Mouse (Mus musculus): ENCODE results near the gene Pip5k1b. TPM values are rescaled to one million over a fixed set of nuclear protein-coding genes. Genes with fewer than 3 reads are reported as not detected.

The Pip5k1b gene
- polyA plus RNA-seq, 1 experiment, result 24.1 TPM

GRCm38 (mm10) chr19:24417659-24418004 lies 138.0 kb downstream of the Pip5k1b start:
- DNase-seq (ENCODE audit: low read depth), result no peak

- DNase-seq (ENCODE audit: low read depth), result no peak
Observed at GRCm38 (mm10) chr19:24416975-24417658, 138.6 kb downstream of the Pip5k1b start.

GRCm38 (mm10) chr19:24415778-24416621 lies 139.7 kb downstream of the Pip5k1b start:
- no peak for DNase-seq (ENCODE audit: low read depth)

- no peak for DNase-seq (ENCODE audit: low read depth)
Observed at GRCm38 (mm10) chr19:24408863-24409564, 146.7 kb downstream of the Pip5k1b start.

GRCm38 (mm10) chr19:24404716-24405115 lies 151.0 kb downstream of the Pip5k1b start:
- no peak for DNase-seq (ENCODE audit: low read depth)

- DNase-seq (ENCODE audit: low read depth), result no peak
Observed at GRCm38 (mm10) chr19:24403245-24403644, 152.4 kb downstream of the Pip5k1b start.

GRCm38 (mm10) chr19:24393920-24394319 lies 161.8 kb downstream of the Pip5k1b start:
- DNase-seq (ENCODE audit: low read depth), result no peak

DNA sequence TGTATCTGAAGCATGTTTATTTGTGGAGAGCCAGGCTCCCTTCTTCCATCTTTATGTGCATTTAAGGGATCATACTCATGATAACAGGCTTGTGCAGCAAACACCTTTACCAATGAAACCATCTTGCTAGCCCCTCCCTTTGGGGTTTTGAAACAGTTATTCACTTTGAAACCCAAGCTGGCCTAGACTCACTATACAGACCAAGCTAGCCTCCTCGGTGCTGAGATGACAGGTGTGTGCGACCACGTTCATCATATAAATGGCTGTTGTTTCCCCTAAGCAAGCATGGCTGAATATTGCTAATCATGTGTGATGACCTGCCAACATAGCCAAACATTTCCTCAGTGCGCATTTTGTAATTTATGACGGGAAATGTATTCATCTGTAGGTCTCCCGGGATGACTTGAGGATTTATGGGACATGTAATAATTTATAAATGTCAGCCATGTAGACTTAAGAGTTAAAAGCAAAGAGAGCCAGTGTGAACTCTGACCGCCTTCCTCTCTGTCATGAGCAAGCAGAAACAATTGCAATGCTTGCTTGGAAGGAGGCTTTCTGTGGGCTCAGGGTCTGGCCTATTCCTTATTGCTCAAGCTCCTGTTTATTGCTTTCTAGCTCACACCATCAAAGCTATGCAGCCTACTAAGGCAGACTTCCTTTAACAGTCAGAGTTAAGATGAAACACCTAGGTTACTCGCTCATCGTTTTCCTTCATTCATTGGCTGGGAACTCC lies 164.0 kb downstream of the Pip5k1b start:
- DNase-seq (ENCODE audit: low read depth), result no peak

DNA sequence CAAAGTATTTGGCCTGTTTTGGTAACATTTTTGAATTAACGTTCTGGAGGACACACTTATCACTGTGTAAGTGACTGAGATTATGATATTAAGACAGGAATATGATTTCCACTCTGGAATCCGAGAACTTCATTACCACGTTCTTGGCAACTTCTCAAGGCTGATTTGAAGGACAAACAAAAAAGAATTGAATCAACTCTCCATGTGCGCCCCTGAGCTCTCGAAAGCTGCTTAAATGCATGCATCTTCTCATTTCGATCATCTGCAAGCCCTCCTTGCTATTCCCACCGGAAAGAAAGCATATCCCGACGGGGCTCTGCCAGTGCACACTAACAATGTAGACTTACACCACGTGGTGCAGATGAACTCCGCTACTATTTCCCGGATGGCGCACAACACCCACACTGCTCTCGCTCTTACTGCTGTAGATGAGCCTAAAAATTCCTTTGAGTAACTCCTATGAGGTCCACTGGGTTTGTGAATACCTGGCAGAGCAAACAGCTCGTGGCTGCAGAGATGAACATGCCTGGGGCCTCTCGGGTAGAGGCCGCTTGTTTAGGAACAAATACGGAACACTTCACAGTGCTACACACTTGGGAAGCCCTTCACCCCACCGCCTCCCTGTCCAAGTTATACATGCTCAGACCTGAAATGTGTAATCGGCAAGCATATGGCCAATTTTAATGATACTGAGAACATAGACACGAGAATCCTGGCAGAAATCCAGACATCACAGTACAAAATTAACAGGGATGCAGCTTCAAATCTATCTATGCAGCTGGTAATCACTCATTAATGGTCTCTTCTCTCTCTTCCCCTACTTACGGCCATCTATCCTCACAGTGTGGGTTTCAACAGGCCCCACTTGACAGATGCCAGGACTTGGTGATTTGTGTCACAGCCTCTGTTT lies 168.5 kb downstream of the Pip5k1b start:
- DNase-seq (ENCODE audit: low read depth), result no peak

DNA sequence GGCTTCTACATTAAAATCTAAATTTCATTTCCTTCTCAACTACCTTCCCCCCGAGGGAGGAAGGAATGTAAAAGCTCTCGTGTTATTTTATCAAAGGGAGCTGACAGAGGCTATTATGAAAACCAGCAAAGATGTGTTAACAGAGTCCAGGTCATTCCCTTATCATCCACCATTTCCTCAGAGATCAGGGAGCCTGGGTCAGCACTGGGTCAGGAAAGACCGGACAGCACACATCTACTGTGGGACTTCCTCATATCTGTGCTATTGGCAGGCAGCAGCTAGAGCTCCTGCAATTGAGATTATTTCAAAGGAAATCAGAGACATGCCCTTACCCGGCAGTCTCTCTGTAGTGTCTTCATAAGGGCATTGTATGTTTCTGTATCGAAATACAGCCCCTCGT lies 177.2 kb downstream of the Pip5k1b start:
- no peak for DNase-seq (ENCODE audit: low read depth)

- no peak for DNase-seq (ENCODE audit: low read depth)
Observed at GRCm38 (mm10) chr19:24371763-24372640, 183.7 kb downstream of the Pip5k1b start.

DNA sequence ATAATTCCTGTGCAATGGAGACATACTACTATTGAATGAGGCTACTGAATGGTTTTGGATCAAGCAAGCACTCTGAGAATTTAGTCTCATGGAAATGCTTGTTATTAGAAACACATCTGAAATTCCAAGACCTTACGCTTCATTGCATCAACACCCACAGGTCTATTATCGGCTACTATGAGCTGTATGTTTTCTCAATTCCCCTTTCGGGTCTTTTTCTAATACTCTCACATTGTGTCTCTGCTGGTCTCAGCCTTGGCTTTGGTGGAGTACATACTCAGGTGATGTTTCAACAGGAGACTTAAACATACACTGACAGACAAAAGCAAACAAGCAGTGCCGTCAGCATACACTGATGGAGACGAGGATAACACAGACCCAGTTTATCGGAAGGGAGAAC lies 187.3 kb downstream of the Pip5k1b start:
- no peak for DNase-seq (ENCODE audit: low read depth)

- DNase-seq (ENCODE audit: low read depth), result no peak
Observed at GRCm38 (mm10) chr19:24367722-24368121, 187.9 kb downstream of the Pip5k1b start.

DNA sequence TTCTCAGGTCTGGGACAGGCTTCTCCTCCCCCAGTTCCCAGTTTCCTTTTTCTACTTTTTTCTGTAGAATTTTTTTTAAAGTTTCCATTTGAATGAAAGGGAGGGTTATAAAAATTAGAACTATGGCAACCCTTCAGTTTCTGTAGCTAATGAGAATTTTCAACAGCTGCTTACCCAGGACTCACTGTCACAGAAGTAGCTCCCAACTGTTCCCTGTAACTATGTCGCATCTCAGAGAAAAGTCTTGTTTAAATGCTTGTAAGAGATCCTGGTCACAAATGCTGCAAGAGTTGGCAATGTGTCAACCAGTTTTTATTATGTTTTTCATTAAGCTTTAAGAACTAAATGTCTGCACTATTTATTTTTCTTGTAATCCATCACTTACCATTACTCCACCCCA lies 188.9 kb downstream of the Pip5k1b start:
- DNase-seq (ENCODE audit: low read depth), result no peak

GRCm38 (mm10) chr19:24362626-24363321 lies 192.9 kb downstream of the Pip5k1b start:
- DNase-seq (ENCODE audit: low read depth), result no peak

DNA sequence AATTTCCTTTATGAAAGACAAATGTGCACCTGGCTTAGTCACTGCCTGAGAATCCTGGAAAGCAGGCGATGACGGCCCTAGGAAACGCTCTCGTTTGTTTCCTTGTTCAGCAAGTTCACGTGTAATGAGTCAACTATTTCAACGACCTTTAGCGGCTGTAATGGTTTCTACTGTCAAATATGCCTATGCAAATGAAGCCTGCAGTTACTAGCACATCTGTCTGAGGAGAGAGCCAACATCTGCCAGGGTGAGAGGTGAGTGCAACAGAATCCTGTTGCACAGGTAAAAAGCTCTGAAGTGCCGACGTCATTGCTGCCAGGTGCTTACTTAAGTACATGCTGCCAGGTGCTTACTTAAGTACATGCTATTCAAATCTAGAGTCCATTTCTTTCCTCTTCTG lies 196.4 kb downstream of the Pip5k1b start:
- no peak for DNase-seq (ENCODE audit: low read depth)

DNA sequence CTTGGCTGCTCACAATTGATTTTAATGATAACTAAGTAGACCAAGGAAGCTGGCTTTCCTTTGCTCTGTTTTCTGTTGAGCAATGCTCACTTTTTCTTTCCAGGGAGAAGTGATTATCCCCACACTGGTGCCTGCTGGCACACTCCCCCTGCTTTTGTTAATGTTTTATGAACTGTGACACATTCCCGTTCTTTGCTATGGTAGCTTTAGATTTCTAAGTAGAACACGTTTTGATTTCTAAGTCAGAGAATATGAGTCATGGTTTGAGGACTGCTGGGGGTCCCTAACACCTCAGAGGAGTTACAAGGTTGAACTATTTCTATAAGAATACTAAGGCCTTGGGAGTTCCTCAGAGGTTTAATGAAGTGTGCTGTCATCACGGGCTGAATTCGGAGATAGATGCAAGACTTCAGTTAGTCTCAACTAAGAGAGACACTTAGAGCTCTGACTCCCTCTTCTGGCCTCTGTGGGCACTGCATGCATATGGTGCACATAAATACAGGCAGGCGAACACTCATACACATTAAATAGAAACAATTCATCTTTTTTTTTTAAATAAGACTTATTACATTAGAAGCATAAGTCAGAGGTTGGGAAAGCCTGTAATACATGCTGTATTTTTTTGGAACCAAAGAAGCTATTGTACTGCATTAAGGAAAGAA lies 203.2 kb downstream of the Pip5k1b start:
- no peak for DNase-seq (ENCODE audit: low read depth)

DNA sequence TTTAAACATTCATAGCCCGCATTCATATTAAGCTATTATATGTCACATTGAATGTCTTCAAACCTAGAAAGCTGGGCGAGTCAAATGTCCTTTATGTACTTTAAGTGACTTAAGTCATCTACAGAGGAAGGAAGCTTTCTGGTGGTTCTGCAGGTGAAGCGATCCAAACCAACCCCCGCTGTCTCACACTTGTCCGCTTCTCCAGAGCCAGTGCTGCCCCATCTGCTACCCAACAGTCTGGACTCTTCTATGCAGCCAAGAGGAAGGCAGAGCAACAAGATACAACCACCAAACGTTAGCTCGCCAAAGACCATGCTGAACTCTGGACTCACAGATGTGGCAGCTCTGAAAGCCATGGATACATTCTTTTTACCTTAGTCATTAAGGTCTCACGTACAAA lies 211.2 kb downstream of the Pip5k1b start:
- DNase-seq (ENCODE audit: low read depth), result no peak

- no peak for DNase-seq (ENCODE audit: low read depth)
Observed at GRCm38 (mm10) chr19:24342786-24343185, 212.9 kb downstream of the Pip5k1b start.
